ENCODE assay signal across 26 mouse cellular contexts in genomic region chrX:84873090-84873489, GRCm38 (mm10).
"Had no signal": no experiment of that assay in that cellular context is flagged by ENCODE, and none has a peak within 500 bp of the region (broad histone marks: within the 10 kb centered on the region; RNA-seq: fewer than 3 reads in every experiment).

No protein-coding gene starts in this region.

- H3K4me2 ChIP-seq: heart, embryonic 12.5 days; hindbrain, embryonic 12.5 days; hindbrain, embryonic 14.5 days; intestine, embryonic 15.5 days; kidney, embryonic 15.5 days; limb, embryonic 13.5 days; limb, embryonic 15.5 days had no signal

- ATAC-seq: hindbrain, embryonic 16.5 days; inflammation-experienced regulatory T-cells, adult 6 months; intestine, embryonic 15.5 days; intestine, postnatal 0 days had no signal

- H3K4me3 ChIP-seq: gastrocnemius, adult 2 months; heart, embryonic 10.5 days; heart, embryonic 12.5 days; hindbrain, embryonic 10.5 days; hindbrain, embryonic 12.5 days; intestine, embryonic 15.5 days; kidney, embryonic 15.5 days; limb, embryonic 13.5 days; limb, embryonic 15.5 days had no signal

- H3K9me3 ChIP-seq: heart, embryonic 10.5 days; heart, embryonic 12.5 days; hindbrain, embryonic 10.5 days; hindbrain, embryonic 12.5 days; intestine, embryonic 15.5 days; kidney, embryonic 15.5 days; limb, embryonic 13.5 days; limb, embryonic 15.5 days had no signal

- H3K4me1 ChIP-seq: heart, embryonic 10.5 days; heart, embryonic 12.5 days; hindbrain, embryonic 10.5 days; hindbrain, embryonic 12.5 days; intestine, embryonic 15.5 days; kidney, embryonic 15.5 days; limb, embryonic 13.5 days; limb, embryonic 15.5 days had no signal

- H3K27me3 ChIP-seq: heart, embryonic 12.5 days; hindbrain, embryonic 12.5 days; intestine, embryonic 15.5 days; limb, embryonic 13.5 days; limb, embryonic 15.5 days had no signal

- H3K36me3 ChIP-seq: heart, embryonic 10.5 days; heart, embryonic 12.5 days; hindbrain, embryonic 10.5 days; hindbrain, embryonic 12.5 days; intestine, embryonic 15.5 days; kidney, embryonic 15.5 days; limb, embryonic 13.5 days; limb, embryonic 15.5 days had no signal

- DNase-seq: gastrocnemius, adult 2 months; gastrocnemius, postnatal 10 days; gastrocnemius, postnatal 25 days; heart, adult 18-20 months; heart, postnatal 10 days; heart, postnatal 4 days; kidney, adult 18-20 months; kidney, adult 8-10 months; kidney, postnatal 14 days; kidney, postnatal 36 days; layer of hippocampus, adult 9-11 months; layer of hippocampus, postnatal 36 days; left cerebral cortex, postnatal 4 days had no signal

- H3K9ac ChIP-seq: heart, embryonic 12.5 days; hindbrain, embryonic 12.5 days; hindbrain, embryonic 14.5 days; intestine, embryonic 15.5 days; kidney, embryonic 15.5 days; limb, embryonic 13.5 days; limb, embryonic 15.5 days had no signal

- H3K27ac ChIP-seq: gastrocnemius, adult 2 months; heart, embryonic 10.5 days; hindbrain, embryonic 10.5 days; hindbrain, embryonic 12.5 days; hindbrain, embryonic 14.5 days; intestine, embryonic 15.5 days; kidney, embryonic 15.5 days; kidney, postnatal 0 days; limb, embryonic 13.5 days; limb, embryonic 15.5 days had no signal
